Mouse (Mus musculus): ENCODE data around the gene Poglut1.
"Not testable (repeated sequence)": the region's sequence is repeated elsewhere in the genome, so short reads cannot be mapped to it uniquely, and the experiment has no call there.

Poglut1 gene

DNA sequence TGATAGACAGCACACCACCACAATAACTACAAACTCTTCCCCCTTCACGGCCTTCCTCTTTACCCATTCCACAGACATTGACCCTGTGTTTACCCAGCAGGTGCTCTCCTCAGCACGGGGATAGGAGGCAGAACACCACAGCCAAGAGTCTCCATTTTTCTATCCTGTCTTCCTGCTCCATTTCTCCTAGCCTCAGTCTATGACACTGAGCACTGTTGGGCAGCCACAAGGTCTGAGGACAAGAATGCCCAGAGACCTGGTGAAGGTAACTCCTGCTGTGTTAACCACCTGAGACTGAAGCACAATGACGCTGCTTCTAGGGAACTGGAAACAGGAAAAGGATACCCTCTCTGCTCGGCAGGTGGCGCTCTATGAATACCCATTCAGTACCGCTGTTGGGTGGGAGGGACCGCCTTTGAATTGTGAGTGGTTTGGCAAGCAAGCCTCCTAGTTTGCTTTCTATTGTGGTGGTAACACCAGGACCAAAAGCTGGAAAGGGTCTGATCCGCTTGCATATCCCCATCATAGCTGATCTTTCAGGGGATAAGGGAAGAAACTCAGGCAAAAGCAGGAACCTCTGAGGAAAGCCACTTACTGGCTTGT is 13.4 kb downstream of the Poglut1 start:
- peak; percentile 79 for DNase-seq (ENCODE audit: low spot score)

GRCm38 (mm10) chr16:38526264-38526663 is 23.8 kb downstream of the Poglut1 start:
- no peak for DNase-seq (ENCODE audit: low spot score)

DNA sequence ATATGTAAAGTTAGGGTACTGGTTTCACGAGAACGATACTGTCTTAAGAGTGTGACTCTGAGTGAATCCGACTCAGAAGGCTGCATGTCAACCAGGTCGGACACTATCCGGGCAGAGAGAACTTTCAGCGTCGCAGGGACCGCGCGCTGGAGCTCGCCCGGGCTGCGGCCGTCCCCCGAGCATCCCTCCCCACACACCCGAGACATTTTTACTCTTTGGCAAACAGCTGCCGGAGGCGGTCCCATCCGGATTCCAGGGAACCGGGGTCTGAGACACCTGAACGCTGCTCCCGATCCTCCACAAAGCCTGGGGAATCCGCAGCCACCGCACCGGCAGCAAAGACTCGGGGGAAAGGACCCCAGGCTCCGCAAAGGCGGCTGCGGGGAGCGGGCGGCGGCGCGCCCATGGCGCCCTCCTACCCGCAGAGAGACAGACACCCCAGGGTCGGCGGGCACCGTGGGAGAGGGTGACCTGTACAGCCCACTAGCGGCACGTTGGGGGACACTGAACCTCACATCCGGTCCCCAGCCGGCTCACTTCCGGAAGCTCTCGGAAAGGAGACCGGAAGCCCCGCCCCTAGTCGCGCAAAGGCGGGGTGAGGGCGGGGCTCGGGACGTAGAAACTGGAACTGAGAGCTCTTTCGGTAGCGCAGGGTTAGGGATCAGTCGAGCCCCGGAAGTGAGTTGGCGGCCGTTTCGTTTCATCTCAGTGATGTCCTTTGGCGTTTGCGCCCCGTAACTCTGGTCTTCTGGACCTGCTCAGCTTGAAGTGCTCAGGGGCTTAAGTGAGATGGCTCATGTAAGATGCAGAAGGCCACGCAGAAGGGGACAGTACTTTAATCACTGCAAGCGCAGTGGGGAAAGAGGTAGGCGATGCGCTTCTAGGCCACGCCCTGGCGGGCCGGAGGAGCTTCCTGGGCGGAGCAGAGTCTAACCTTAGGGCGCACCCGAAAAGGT is 27.7 kb downstream of the Poglut1 start, which contains the start of gene Timmdc1:
Timmdc1 (minus strand) TSS at position 535 of the 956 bp plus-strand sequence.
- DNase-seq (ENCODE audit: low spot score), result peak; percentile 97

DNA sequence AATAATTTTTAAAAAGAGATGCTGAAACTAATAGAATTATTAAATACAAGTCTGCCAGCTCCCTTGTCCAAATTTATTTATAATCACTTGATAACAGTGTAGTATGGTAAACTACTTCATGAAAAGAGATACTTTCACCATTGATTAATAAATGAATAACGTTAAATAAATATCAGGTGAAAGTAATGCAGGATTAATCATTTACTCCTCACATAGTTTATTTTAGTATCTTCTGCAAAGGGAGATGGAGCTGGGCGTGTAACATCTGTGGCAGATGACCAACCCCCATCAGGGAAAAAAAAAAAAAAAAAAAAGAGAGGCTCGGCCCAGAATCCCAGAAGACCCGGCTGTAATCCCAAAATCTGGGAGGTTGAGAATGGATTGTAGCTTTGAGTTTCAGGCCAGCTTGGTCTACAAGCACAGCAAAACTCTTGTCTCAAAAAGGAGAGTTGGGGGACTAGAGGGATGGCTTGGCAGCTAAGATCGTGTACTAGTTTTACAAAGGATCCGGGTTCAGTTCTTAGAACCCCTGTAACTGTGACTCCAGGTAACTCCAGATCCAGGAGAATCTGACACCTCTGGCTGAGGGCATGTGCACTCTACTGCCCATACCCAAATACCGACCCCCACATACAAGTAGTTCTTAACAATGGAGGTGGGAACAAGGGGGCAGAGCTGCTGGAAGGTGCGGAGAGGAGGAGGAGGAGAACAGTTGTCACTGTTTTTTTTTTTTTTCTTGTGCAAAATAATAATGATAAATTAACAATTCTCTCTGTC is 28.7 kb downstream of the Poglut1 start:
- peak; percentile 25 for DNase-seq (ENCODE audit: low spot score)

DNA sequence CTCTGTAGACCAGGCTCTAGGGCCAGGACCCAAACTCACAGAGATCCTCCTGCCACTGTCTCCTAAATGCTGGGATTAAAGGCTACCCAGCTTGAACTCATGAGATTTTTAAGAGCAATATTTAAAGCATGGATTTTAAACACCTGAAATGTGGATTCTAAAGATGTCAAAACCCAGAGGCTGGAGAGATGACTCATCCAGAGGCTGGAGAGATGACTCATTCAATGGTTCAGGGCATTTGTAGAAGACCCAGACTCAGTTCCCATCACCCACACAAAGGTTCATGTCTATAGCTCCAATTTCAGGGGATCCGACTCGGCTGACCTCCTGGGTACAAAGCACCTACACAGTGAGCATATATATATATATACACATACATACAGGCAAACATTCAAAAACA is 30.9 kb downstream of the Poglut1 start:
- no peak for DNase-seq (ENCODE audit: low spot score)

- DNase-seq (ENCODE audit: low spot score), result no peak
Observed at GRCm38 (mm10) chr16:38510846-38511245, 39.2 kb downstream of the Poglut1 start.

DNA sequence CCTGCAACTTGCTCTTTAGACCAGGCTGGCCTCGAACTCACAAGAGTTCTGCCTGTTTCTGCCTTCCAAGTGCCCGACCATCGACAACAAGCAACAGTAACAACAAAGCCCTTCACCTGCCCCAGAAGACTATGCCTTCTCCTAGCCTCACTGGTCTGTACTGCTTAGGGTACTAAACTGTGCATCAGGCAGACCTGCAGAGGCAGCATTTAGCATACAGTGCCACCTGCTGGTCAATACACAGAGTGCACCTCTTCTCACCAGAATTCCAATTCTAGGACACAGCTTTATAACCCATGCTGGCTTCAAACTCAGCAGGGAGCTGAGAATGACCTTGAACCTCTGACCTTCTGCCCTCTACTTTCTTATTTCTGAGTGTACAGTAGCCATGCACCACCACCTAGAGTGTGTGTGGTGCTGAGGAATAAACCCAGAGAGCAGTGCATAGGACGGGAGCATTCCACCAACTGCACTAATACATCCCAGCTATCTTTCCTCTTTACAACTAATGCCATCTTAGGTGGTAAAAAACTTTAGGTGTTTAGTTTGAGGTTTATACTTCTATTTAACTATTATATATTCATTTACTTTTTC is 43.9 kb downstream of the Poglut1 start:
- peak; percentile 88 for DNase-seq (ENCODE audit: low spot score)

- DNase-seq (ENCODE audit: low spot score), result no peak
Observed at GRCm38 (mm10) chr16:38503528-38503927, 46.5 kb downstream of the Poglut1 start.

GRCm38 (mm10) chr16:38502469-38502868 is 47.6 kb downstream of the Poglut1 start:
- DNase-seq (ENCODE audit: low spot score), result no peak

- no peak for DNase-seq (ENCODE audit: low spot score)
Observed at GRCm38 (mm10) chr16:38496604-38497140, 53.4 kb downstream of the Poglut1 start.

DNA sequence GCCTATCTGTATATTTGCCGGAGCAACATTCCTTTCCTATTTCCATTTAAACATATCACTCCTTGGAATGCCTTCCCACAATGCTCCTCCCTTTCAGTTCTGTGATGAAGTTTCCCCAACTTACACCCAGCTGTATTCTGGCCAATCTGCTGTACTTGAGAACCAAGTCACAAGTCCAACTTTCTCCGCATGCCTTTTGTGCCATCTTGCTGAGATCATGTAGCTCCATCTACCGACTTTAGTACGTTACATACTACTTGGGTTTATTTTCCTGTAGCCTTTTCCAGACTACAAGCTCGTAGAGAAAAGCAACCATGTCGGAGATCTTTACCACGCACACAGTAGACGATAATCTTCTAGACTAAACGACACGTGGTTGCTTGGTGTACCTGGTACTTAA is 56.2 kb downstream of the Poglut1 start:
- no peak for DNase-seq (ENCODE audit: low spot score)

DNA sequence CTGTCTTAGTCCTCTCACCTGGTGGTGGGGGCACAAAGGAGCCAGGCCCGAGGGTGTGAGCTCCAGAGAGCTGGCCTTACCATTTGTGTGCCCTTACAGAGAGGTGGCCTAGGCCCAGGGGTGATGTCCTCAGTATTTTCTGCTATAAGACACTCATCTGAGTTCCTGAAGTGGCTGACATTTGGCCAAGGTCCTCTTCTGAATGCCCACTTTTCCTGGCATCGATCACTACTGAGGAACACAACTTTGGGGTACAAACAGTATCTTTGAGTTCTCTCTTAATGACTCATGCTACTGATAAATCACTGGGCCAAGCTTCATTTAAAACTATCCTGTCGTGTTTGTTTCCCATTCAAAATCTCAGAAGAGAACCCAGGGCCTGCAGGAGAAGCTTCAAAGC is 57.5 kb downstream of the Poglut1 start:
- no peak for DNase-seq (ENCODE audit: low spot score)

GRCm38 (mm10) chr16:38483582-38484309 is 66.3 kb downstream of the Poglut1 start:
- DNase-seq (ENCODE audit: low spot score), result peak; percentile 18

DNA sequence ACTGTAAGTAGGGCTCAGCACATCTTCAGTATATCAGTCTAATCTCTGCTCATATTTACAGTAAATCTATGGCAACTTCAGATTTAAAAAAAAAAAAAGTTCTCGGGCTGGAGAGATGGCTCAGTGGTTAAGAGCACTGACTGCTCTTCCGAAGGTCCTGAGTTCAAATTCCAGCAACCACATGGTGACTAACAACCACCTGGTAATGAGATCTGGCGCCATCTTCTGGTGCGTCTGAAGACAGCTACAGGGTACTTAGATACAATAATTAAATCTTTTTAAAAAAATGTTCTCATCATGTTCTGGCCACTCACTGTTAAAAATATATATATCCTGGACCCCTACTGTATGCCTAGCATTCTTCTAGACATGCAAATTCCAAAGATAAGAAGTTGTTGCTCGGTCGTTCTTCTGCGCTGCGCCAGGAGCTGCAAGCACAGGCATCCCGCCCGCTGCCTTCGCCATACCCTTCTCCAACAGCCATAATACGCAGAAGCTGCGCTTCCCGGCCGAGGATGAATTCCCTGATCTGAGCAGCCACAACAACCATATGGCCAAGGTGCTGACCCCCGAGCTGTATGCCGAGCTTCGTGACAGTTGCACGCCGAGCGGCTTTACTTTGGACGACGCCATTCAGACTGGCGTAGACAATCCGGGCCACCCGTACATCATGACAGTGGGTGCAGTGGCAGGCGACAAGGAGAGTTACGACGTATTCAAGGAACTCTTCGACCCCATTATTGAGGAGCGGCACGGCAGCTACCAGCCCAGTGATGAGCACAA is 67.1 kb downstream of the Poglut1 start:
- peak; percentile 74 for DNase-seq (ENCODE audit: low spot score)

GRCm38 (mm10) chr16:38481327-38481726 is 68.7 kb downstream of the Poglut1 start:
- no peak for DNase-seq (ENCODE audit: low spot score)

GRCm38 (mm10) chr16:38478296-38478695 is 71.8 kb downstream of the Poglut1 start:
- DNase-seq (ENCODE audit: low spot score), result no peak

GRCm38 (mm10) chr16:38477241-38477608 is 72.8 kb downstream of the Poglut1 start:
- not testable (repeated sequence) for DNase-seq (ENCODE audit: low spot score)

GRCm38 (mm10) chr16:38476312-38477240 is 73.5 kb downstream of the Poglut1 start:
- peak; percentile 42 for DNase-seq (ENCODE audit: low spot score)

DNA sequence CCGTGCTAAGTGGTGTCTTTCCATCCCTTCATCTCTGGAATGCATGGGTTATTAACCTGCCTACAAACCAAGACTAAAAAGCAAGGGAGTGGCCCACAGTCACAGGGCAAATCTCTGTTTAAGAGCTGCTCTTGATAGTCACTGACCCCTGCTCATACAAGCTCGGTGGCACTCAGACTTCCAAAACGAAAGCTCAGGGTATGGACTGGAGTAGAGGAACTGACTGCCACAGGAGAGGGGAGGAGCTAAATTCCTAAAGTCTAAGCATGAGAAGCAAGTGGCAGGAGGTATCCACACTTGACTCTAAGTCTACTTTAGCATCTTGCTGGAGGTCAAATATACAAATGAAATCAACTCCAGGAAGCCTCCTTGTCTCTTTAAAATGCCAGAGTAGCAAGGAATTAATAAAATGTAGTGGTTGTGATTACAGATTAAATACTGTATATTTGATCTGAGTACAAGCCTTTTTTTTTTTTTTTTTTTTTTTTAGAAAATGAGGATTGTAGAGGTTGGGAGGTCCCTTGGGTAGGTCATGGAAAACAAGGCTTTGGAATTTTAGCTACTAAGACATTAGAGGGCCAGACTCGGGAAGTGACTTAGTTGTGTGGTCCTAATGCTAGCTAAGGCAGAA is 74.3 kb downstream of the Poglut1 start:
- no peak for DNase-seq (ENCODE audit: low spot score)

Measured in retina, embryonic 14.5 days (tissue).